Mouse (Mus musculus) limb, embryonic 14.5 days (tissue): Measurements from ENCODE around the gene Loxl1. TPM values are rescaled to one million over a fixed set of nuclear protein-coding genes. Genes with fewer than 3 reads are reported as not detected.
"Not testable (repeated sequence)": the region's sequence is repeated elsewhere in the genome, so short reads cannot be mapped to it uniquely, and the experiment has no call there.

Source experiments
- ATAC-seq: fragments of 200-750 bp; cut with Nextera tagmentation; 2 replicates; pipeline ENCODE4 v1.8.0; 2017; ENCODE audit warnings: low read depth, moderate number of reproducible peaks, moderate TSS enrichment; ENCODE audit not compliant: low FRiP score
- DNase-seq: peaks from one replicate; pipeline ENCODE4 v3.0.0-alpha.2; 2015; ENCODE audit warnings: low spot score
- H3K27ac ChIP-seq: fragments of 300-500 bp; sonication (generic); replicated peaks from 2 replicates; pipeline ENCODE4 v1.5.1; 2014; ENCODE audit warnings: low read depth, mild to moderate bottlenecking, low read length, moderate library complexity, mixed read lengths
- H3K27me3 ChIP-seq: fragments of 300-500 bp; sonication (generic); 2 replicates; pipeline ENCODE4 v1.6.1; 2014; ENCODE audit warnings: low read length, mixed read lengths; ENCODE audit not compliant: control insufficient read depth, insufficient read depth
- H3K36me3 ChIP-seq: fragments of 300-500 bp; sonication (generic); 2 replicates; pipeline ENCODE4 v1.6.1; 2014; ENCODE audit warnings: mild to moderate bottlenecking, low read length, moderate library complexity, mixed read lengths; ENCODE audit not compliant: control insufficient read depth, insufficient read depth
- H3K4me1 ChIP-seq: fragments of 300-500 bp; sonication (generic); 2 replicates; pipeline ENCODE4 v1.6.1; 2014; ENCODE audit warnings: antibody characterized with exemption, low read length, mixed read lengths; ENCODE audit not compliant: control insufficient read depth, insufficient read depth
- H3K4me2 ChIP-seq: fragments of 300-500 bp; sonication (generic); replicated peaks from 2 replicates; pipeline ENCODE4 v1.6.1; 2014; ENCODE audit warnings: low read depth, mild to moderate bottlenecking, low read length, moderate library complexity; ENCODE audit not compliant: severe bottlenecking
- H3K4me3 ChIP-seq: fragments of 300-500 bp; sonication (generic); replicated peaks from 2 replicates; pipeline ENCODE4 v1.5.1; 2014; ENCODE audit warnings: low read length
- H3K9ac ChIP-seq: fragments of 300-500 bp; sonication (generic); 2 replicates; pipeline ENCODE4 v1.6.1; 2014; ENCODE audit warnings: mild to moderate bottlenecking, low read depth, low read length, moderate library complexity; ENCODE audit not compliant: severe bottlenecking
- H3K9me3 ChIP-seq: fragments of 300-500 bp; sonication (generic); 2 replicates; pipeline ENCODE4 v1.6.1; 2016; ENCODE audit warnings: low read length; ENCODE audit not compliant: control insufficient read depth
- POLR2A ChIP-seq: fragments of 200-500 bp; IDR thresholded peaks from 2 replicates; pipeline ENCODE4 v1.8.0; 2012; ENCODE audit warnings: inconsistent platforms, mild to moderate bottlenecking, moderate library complexity, borderline replicate concordance; ENCODE audit not compliant: insufficient read depth, insufficient read length; ENCODE audit errors: extremely low read depth
- WGBS: fragments of 180-500 bp; shearing (Covaris S2); extraction: QIAGEN DNeasy Blood & Tissue Kit; methylation state at CpG from one replicate; pipeline ENCODE4 v1.1.7; 2014; 5-methylcytosine and 5-hydroxymethylcytosine counted together
- polyA plus RNA-seq, 2 experiments: library from polyadenylated mRNA; depleted of rRNA in 1 of 2; stranded (reverse) in 1 of 2; unstranded in 1 of 2; fragments of >200 nt; fragmentation: Nextera tagmentation in 1 of 2; extraction: Ambion mirVana in 1 of 2; gene quantifications; 2 replicates each; pipeline versions ENCODE4 v1.2.1 to v1.2.3; 2012 to 2014

Loxl1 gene
- polyA plus RNA-seq, 2 experiments: 80.7 to 86.6 TPM

- DNase-seq: no peak
- Histone ChIP-seq H3K4me1 (peaks cover 2% of the 10 kb centered on the region; the same call in 1 of the 2 replicates), H3K4me2 (no peak overlapping the region), H3K27me3 (no peaks in the 10 kb centered on the region), H3K9me3 (no peaks in the 10 kb centered on the region), H3K27ac (no peak overlapping the region), H3K36me3 (peaks cover 37% of the 10 kb centered on the region), H3K9ac (no peak overlapping the region), H3K4me3 (no peak overlapping the region)
- TF ChIP-seq POLR2A: no peak
- 90% methylated on average over 10 of the region's 10 CpGs for WGBS
- ATAC-seq: no peak
Measured at GRCm38 (mm10) chr9:58255704-58256685, 57.0 kb downstream of the Loxl1 start.

GRCm38 (mm10) chr9:58255105-58255504 is 57.9 kb downstream of the Loxl1 start:
- no peak for TF ChIP-seq POLR2A
- WGBS: 53% methylated on average over 2 of the region's 2 CpGs
- no peak overlapping the region for H3K9ac ChIP-seq

GRCm38 (mm10) chr9:58253805-58254122 is 59.2 kb downstream of the Loxl1 start:
- Histone ChIP-seq H3K4me3 (peak overlapping the region; percentile 56), H3K9ac (peak overlapping the region; percentile 71), H3K27ac (0 out of 2 replicates have a peak overlapping the region, but pooled peaks have one; percentile 48), H3K4me1 (peaks cover 12% of the 10 kb centered on the region), H3K36me3 (peaks cover 23% of the 10 kb centered on the region), H3K4me2 (peak overlapping the region; percentile 70)
- H3K27me3 ChIP-seq, DNase-seq, ATAC-seq, H3K9me3 ChIP-seq: not testable (repeated sequence)
- 71% methylated on average over 5 of the region's 5 CpGs for WGBS

More at GRCm38 (mm10) chr9:58255105-58255504, 57.9 kb downstream of the Loxl1 start:
- Histone ChIP-seq H3K9me3 (no peaks in the 10 kb centered on the region), H3K4me3 (no peak overlapping the region), H3K4me1 (peaks cover 6% of the 10 kb centered on the region; the same call in 1 of the 2 replicates), H3K27ac (no peak overlapping the region), H3K36me3 (peaks cover 30% of the 10 kb centered on the region), H3K27me3 (no peaks in the 10 kb centered on the region), H3K4me2 (no peak overlapping the region)
- ATAC-seq (no peak), DNase-seq (no peak)

DNA sequence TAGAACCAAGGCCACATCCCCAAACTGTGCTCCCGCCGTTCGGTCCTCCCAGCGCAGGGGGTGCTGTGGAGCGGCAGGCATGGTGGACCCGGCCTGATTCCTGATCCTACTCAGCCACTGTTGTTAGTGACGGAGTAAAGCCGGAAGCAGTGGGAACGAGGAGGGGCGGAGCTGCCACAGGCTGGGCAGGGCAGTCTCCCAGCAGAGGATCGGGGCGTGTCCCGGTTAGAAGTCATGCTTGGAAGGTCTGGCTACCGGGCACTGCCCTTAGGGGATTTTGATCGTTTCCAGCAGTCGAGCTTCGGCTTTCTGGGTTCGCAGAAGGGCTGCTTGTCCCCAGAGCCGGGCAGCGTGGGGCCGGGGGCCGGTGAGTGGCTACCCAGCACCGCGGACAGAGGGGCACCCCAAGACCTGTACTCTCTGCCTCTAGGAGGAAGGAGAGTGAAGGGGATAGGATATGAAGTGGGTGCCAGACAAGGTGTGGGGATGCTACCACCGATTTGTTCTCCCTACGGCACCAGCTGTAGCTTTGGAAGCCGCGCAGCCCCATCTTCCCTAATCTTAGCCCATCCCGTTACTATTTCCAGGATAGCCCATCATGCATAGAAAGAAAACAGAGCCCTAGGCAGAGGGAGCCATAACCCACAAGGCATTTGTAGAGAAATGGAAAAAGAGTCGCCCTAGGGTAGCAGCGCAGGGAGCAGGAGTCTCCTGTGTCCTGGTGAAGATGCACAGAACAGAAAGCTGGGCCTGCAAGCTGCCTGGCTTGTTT is 59.8 kb downstream of the Loxl1 start, which contains the start of gene Stoml1:
Gene Stoml1 (plus strand): TSS at position 132 of the 772 bp plus-strand sequence.
- H3K9ac ChIP-seq: peak within 1 kb of the TSS; percentile 71
- H3K36me3 ChIP-seq: peaks cover 18% of the 10 kb centered on the region
- 2% methylated on average over 31 of the region's 31 CpGs for WGBS

GRCm38 (mm10) chr9:58250730-58251129 is 62.3 kb downstream of the Loxl1 start:
- H3K27ac ChIP-seq, H3K36me3 ChIP-seq, DNase-seq, H3K27me3 ChIP-seq, ATAC-seq, H3K4me3 ChIP-seq, H3K4me2 ChIP-seq, H3K9me3 ChIP-seq, H3K9ac ChIP-seq: not testable (repeated sequence)
- WGBS: 79% methylated on average over 1 of the region's 1 CpGs
- H3K4me1 ChIP-seq: peaks cover 27% of the 10 kb centered on the region

More for the DNA sequence above, 59.8 kb downstream of the Loxl1 start, which contains the start of gene Stoml1:
- peak; percentile 95 for ATAC-seq
- H3K4me3 ChIP-seq: peak within 1 kb of the TSS; percentile 56
- H3K27ac ChIP-seq: peak within 1 kb of the TSS; percentile 48; the same call in 1 of the 2 replicates
- no peaks in the 10 kb centered on the region for H3K9me3 ChIP-seq
- peak; percentile 95 for DNase-seq
- peaks cover 18% of the 10 kb centered on the region for H3K4me1 ChIP-seq
- no peaks in the 10 kb centered on the region for H3K27me3 ChIP-seq
- peak; percentile 81; the same call in 1 of the 2 replicates for TF ChIP-seq POLR2A
- H3K4me2 ChIP-seq: peak within 1 kb of the TSS; percentile 70
